Mouse (Mus musculus): ENCODE data around the gene Zranb3.
"Not testable (repeated sequence)": the region's sequence is repeated elsewhere in the genome, so short reads cannot be mapped to it uniquely, and the experiment has no call there.

The Zranb3 gene

DNA sequence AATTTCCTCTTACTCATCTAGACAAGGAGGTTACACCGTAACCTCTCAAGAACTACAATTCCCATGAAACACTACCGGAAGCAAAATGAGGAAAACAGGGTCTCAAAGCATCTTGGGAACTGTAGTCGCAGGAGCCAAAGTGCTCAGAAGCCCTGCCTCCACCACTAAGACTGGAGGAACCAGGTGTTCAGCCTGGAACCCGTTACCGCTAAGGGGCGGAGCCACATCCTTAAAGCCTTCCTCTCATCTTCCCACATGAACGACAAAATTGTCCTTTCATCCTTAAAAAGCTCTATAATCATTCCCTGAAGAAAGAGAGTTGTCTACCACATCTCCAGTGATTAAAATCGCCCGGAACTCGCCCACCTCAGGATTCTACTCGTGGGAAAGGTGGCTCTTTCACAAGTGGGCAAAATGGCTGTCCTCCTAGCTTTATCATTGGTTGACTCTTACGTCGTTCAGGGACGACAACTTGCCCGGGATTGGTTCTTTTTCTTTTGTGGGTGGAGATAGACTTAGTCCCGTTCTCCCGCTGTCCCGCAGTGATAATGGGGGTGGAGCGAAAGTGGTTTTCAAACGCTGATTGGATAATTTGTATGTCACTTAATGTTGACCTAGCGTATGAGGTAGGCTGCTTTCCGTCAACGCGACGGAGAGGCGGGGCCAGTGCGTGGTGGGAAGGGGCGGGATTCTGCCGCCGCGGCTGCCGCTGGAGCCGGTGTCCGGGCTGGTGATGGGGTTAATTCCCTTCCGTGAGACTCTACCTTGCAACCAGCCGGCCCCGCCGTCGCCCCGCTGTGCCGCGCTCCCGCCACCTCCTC, at the start of gene Zranb3, which contains the start of gene R3hdm1:
Gene Zranb3, minus strand, starts transcription at position 407 of the 821 bp plus-strand sequence.
Gene R3hdm1, plus strand, starts transcription at position 661 of the 821 bp plus-strand sequence.
- peak; percentile 99 for DNase-seq

- DNase-seq, result peak; percentile 59
Observed at GRCm38 (mm10) chr1:128141737-128142136, 38.9 kb upstream of the Zranb3 start.

GRCm38 (mm10) chr1:128141039-128141438, 38.2 kb upstream of the Zranb3 start:
- DNase-seq, result no peak

DNA sequence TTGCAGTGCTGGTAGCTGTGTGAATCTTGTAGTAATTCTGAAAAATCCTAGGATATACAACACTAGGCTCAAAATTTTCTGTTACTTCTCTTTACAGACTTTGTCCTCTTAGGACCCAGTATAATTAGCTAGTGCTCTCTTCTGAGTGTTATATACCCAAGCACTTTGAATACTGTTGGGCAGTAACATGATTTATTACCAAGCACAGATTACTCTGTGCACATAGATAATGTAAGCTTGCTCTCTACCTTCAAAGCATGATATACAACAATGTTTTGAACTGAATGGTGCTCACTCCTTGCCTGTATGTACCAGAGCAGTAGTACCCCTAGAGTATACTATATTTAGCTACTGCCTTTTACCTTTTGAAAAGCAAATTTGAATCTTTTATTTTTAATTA, 33.4 kb upstream of the Zranb3 start:
- DNase-seq, result not testable (repeated sequence)

- no peak for DNase-seq
Observed at GRCm38 (mm10) chr1:128120913-128121627, 18.2 kb upstream of the Zranb3 start.

DNA sequence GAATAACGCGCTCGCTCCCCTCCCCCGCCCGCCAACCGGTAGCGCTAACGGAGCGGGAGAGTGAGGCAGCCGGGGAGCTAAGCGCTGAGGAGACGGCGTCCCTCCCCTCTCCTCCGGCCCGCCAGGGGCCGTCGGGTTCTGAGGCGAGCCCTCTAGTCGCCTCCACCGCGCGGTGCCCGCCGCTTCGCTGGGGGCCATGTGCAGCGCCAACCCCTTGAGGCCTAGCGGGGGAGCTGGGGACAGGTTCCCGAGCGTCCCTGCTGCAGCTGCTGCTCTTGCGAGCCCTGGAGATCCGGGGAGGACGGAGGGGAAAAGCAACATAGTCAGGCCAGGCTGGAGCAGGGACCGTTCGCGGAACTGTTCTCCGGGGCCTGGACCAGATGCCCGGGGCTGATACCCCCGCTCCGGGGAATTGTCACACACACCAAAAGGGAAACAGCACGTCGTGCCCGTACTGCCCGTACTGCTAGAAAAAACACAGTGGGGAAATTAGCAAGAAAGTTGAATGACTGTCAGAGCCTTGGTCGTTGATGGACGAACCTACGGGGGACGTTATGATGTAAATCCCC, 757 bp upstream of the Zranb3 start:
- DNase-seq, result no peak

GRCm38 (mm10) chr1:128102251-128102640, 601 bp downstream of the Zranb3 start:
- DNase-seq, result no peak

GRCm38 (mm10) chr1:128098309-128098708, 4.5 kb downstream of the Zranb3 start:
- no peak for DNase-seq

GRCm38 (mm10) chr1:128094686-128095085, 8.2 kb downstream of the Zranb3 start:
- no peak for DNase-seq

- no peak for DNase-seq
Observed at GRCm38 (mm10) chr1:128082800-128083199, 20.0 kb downstream of the Zranb3 start.

- DNase-seq, result peak; percentile 40
Observed at GRCm38 (mm10) chr1:128081873-128082272, 21.0 kb downstream of the Zranb3 start.

- no peak for DNase-seq
Observed at GRCm38 (mm10) chr1:128080936-128081696, 21.7 kb downstream of the Zranb3 start.

DNA sequence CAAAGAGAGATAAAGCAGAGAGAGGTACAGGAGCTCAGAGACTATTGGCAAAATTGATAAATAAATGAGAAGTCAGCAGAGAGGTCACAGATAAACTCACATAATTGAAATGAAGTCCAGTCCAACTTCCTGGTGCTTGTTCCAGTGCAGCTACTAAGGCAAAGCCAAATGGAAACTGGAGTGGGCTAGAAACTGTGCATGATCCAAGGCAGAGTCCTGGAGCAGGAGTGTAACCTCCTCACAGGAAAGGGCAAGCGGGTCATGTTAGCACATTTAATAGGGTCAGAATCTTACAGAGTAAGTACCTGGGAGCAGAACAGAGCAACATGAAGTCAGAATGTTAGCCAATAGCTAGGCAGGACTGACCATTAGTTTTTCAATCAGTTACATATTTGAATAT, 24.2 kb downstream of the Zranb3 start:
- no peak for DNase-seq

- peak; percentile 39 for DNase-seq
Observed at GRCm38 (mm10) chr1:128077788-128078187, 25.1 kb downstream of the Zranb3 start.

DNA sequence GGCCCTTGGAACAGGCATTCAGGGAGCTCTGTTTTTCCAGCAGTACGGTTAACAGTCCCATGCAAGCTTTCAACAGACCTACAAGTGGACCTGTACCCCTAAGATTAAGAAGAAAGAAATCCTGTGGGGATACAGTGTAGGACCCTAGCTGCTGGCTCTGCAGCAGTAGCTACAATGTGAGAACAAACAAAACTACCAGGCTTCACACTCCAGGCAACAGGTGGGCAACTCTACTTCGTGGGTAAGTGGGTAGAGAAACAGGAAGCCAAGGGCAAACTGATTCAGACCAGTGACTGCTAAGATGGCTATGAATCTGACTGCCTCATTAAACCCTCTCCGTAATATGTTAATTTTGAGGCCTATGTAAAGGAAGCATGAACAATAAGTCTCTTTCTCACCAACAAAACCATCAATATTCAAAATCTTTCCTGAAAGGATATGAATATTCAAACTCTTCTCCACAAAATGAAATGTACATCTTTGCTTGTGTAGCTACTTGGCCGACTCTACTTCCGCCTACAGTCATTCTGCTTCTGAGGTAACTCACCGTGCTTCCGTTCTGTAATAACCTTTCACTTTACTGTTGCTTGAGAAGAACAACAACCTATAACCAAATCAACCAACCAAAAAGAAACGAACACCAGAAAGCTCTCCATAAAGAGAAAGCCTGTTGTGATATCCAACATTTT, 25.9 kb downstream of the Zranb3 start:
- DNase-seq, result no peak

- DNase-seq, result peak; percentile 66
Observed at GRCm38 (mm10) chr1:128073051-128073450, 29.8 kb downstream of the Zranb3 start.

- DNase-seq, result no peak
Observed at GRCm38 (mm10) chr1:128070003-128070402, 32.8 kb downstream of the Zranb3 start.

DNA sequence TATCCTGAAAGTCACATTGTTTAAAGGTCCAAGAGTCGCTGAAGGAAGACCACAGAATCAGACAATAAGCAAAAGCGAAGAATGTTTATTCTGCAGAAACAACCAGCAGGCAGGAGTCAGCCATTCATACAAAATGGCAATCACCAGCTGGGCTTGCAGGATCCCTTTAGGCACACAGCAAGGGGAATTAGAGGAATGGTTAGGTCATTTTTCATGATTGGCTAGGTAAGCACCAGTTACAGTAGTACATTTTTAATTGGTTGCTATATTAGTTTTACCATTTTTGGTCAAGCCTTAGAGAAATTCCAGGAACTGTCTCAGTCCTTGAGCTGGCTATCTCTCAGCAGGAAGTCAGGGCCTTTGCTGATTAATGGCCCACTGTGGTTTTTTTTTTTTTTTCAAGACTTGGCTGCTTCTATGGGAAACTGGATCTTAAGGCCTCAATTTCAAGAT, 33.9 kb downstream of the Zranb3 start:
- DNase-seq, result no peak

DNA sequence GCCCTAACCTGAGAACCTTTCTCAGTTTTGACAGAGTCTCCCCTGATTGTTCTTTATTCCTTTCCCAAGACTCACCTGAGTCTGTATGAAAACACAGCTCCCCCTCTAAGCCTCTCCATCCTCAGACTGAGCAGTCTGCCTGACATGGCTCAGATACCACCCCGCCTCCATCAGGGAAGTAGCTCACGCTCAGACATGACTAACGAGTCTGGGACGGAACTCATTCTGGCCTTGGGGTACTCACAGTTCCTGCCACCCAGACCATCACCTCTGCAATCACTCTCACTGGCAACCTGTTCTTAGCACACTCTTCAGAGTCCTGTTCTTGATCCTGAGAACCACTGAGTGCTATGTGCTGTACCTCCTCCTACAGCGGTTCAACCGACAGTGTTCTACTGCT, 38.1 kb downstream of the Zranb3 start:
- DNase-seq, result no peak

- no peak for DNase-seq
Observed at GRCm38 (mm10) chr1:128062167-128062566, 40.7 kb downstream of the Zranb3 start.

DNA sequence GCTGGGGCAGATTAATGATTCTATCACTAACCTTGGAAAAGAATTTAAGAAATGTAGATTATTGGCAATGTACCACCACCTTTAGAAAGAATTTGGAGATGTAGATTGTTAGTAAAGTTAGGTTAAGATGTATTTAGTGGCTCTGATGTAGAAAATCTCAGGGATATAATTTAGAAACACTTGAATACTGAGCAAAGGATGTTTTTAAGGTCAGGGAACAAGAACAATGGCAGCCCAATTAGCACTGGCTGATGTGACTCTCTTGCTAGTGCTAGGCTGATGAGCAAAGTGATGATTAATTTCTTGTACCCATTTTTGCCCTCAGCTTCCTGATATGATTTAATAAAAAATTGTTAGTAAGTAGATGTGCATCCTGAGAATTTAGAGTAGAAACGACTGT, 41.4 kb downstream of the Zranb3 start:
- no peak for DNase-seq

DNA sequence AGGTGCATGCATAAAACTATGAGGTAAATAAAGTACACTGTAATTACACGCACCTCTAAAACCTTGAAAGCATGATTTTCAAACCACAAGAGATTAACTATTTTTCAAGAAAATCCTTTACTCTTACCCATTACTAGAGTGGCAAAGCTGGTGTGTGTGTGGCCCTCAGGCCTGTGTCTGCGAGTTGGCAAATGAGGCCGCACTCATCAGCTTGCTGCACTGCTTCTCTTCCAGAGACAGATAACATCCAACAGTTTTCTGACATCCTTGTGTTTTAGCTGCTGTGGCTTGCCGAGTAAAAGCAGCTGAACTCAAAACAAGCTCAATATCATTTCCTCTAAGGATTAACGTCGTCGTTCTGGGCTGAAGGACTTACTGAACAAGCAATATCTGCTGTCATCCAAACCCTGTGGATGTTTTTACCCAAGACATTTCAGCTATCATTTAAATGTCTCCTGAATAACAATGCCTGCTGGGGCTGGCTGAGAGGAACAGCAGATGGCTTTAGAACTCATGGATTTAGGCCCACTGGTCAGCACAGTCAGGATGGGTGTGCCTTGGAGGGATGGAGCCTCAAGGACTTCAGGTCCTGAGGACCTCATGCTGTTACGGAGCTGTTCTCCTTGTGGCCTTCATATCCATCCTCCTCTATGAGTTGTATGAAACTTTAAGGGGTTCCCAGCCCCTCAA, 42.0 kb downstream of the Zranb3 start:
- DNase-seq, result no peak
